Mouse (Mus musculus) B cell, adult (primary cell): ENCODE data around the gene Fam219a. TPM values are rescaled to one million over a fixed set of nuclear protein-coding genes. Genes with fewer than 3 reads are reported as not detected.

Source experiments
- total RNA-seq: library from RNA; stranded (reverse); gene quantifications from 4 replicates; pipeline ENCODE4 v1.2.4, GENCODE M21; 2023; ENCODE audit not compliant: inconsistent age

The Fam219a gene
- 13.8 to 14.4 TPM (median 14.4 TPM) in 4 replicates for total RNA-seq

DNA sequence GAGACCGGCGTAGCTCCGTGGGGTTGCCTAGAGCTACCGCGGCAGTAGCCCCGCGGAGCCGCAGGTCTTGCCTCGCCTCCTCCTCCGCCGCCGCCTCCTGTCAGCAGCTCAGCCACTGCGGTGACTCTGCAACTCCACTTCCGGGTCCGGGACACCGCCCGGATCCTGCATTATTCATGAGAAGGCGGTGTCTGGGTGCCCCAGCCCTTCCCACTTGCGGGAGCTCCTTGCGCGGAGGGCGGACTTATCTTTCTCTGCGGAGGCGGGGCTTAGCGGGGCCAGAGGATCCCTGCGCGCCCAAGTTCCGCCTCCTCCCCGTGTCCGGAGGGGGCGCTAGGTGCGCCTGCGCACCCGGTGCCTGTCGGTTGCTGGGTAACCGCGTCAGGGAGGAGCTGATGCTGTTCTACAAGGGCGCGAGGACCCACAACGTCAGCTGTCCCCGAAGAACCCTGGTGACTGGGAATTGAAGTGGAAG, at the start of gene Fam219a, which contains the start of gene Dnaic1:
Gene Fam219a (minus strand): TSS at position 128 of the 475 bp plus-strand sequence.
Gene Dnaic1 (plus strand): TSS at position 365 of the 475 bp plus-strand sequence.

DNA sequence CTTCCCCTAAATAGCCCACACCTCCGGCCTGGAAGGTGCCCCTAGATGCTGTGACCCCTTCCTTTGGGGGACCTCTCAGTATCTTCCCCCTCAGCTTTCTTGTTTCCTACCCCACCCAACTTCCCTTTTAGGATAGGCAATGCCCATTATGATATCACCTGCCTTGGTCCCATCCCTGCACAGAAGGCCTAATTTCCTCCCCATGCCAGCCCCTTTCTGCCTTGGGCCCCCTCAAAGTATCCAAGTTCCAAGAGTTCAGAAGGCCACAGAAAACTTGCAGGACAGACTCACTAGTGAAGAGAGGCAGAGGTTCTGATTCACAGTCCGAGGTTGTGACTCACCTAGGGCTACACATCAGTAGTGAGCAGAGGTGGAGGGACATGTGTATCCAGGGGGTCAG, 52.1 kb downstream of the Fam219a start, which contains the start of gene 1110017D15Rik:
Gene 1110017D15Rik (minus strand): TSS at position 101 of the 400 bp plus-strand sequence.

DNA sequence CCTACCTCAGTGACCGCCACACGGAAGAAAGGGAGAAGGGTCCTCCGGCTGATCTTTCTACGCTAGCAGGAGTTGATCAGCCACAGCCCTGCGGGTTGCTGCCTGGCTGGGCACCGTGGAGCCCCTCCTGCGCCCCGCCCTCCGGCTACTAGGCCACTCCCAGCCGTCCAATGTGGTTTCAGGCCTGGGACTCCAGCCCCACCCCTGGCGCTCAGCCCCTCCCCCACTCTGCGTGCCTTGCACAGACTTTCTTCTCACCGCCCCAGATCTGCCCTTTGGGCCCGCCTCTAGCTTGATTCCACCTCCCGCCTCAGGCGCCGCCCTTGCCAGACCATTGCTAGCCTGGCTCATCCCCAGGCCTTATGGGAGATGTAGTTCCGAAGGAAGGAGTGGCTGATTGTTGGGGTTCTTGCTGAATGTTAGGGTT, 66.3 kb downstream of the Fam219a start, which contains the start of gene AI464131:
Gene AI464131 (minus strand): TSS at position 91 of the 427 bp plus-strand sequence.

Other genes with a start within 250 kb of the Fam219a start
- 45.4 to 54.3 TPM (median 51.5 TPM) in 4 replicates for gene Ubap1, start 220.5 kb downstream of the Fam219a start, total RNA-seq
- 3.0 to 4.6 TPM (median 3.5 TPM) in 4 replicates for gene Kif24, start 104.7 kb downstream of the Fam219a start, total RNA-seq
- 3.7 to 5.9 TPM (median 5.3 TPM) in 4 replicates for gene Nudt2, start 104.4 kb downstream of the Fam219a start, total RNA-seq
- not detected in 4 replicates for gene AI464131, start 66.5 kb downstream of the Fam219a start, total RNA-seq
- gene 1110017D15Rik, start 52.2 kb downstream of the Fam219a start, total RNA-seq = not detected in 4 replicates
- not detected in 4 replicates for gene Dnaic1, start 237 bp upstream of the Fam219a start, total RNA-seq
- not detected in 4 replicates for gene Enho, start 70.8 kb upstream of the Fam219a start, total RNA-seq
- not detected in 4 replicates for gene Cntfr, start 127.6 kb upstream of the Fam219a start, total RNA-seq
- 13.9 to 18.6 TPM (median 15.3 TPM) in 4 replicates for gene Il11ra1, start 130.5 kb upstream of the Fam219a start, total RNA-seq
- gene Rpp25l, start 144.0 kb upstream of the Fam219a start, total RNA-seq = 30.3 to 35.1 TPM (median 34.0 TPM) in 4 replicates
- 50.6 to 69.0 TPM (median 61.6 TPM) in 4 replicates for gene Dctn3, start 153.6 kb upstream of the Fam219a start, total RNA-seq
- not detected in 4 replicates for gene Arid3c, start 161.6 kb upstream of the Fam219a start, total RNA-seq
- 52.6 to 62.3 TPM (median 55.4 TPM) in 4 replicates for gene Galt, start 185.7 kb upstream of the Fam219a start, total RNA-seq
- 16.1 to 19.6 TPM (median 18.2 TPM) in 4 replicates for gene Sigmar1, start 186.6 kb upstream of the Fam219a start, total RNA-seq
- gene Ccl27a, start 204.7 kb upstream of the Fam219a start, total RNA-seq = 8.4 to 14.2 TPM (median 11.9 TPM) in 4 replicates